Mouse (Mus musculus): Measurements from ENCODE around the gene Trip10. TPM values are rescaled to one million over a fixed set of nuclear protein-coding genes. Genes with fewer than 3 reads are reported as not detected.

The Trip10 gene
- total and polyA plus RNA-seq, 2 experiments: 5.1 to 7.2 TPM

GRCm38 (mm10) chr17:57262901-57263550 lies 13.8 kb downstream of the Trip10 start:
- Histone ChIP-seq H3K36me3 (ENCODE audit: control insufficient read depth, insufficient read depth, low read length) (peaks cover 10% of the 10 kb centered on the region; the same call in 1 of the 2 replicates), H3K4me1 (ENCODE audit: control insufficient read depth, insufficient read depth, low read length) (no peaks in the 10 kb centered on the region), H3K27me3 (ENCODE audit: control insufficient read depth, insufficient read depth, low read length) (no peaks in the 10 kb centered on the region), H3K4me3 (ENCODE audit: insufficient read depth, low read depth, low read length) (no peak overlapping the region), H3K79me2 (ENCODE audit: control insufficient read depth, insufficient read depth, low read length) (no peaks in the 10 kb centered on the region), H3K9ac (ENCODE audit: low read depth, low read length) (no peak overlapping the region), H3K27ac (replicated peaks; ENCODE audit: insufficient read depth, low read depth, low read length) (no peak overlapping the region)
- DNase-seq (ENCODE audit: extremely low read depth, low read depth, low spot score): no peak
- no peak for TF ChIP-seq CTCF (IDR thresholded peaks at IDR 0.05; ENCODE audit: low read depth, low read length)
- TF ChIP-seq POLR2A (IDR thresholded peaks at IDR 0.05; ENCODE audit: extremely low read depth, insufficient read depth, low read length): no peak
- WGBS: 92% methylated on average over 17 of the region's 17 CpGs

GRCm38 (mm10) chr17:57264164-57264563 lies 14.9 kb downstream of the Trip10 start:
- Histone ChIP-seq H3K9ac (ENCODE audit: low read depth, low read length) (no peak overlapping the region), H3K79me2 (ENCODE audit: control insufficient read depth, insufficient read depth, low read length) (no peaks in the 10 kb centered on the region), H3K4me3 (ENCODE audit: insufficient read depth, low read depth, low read length) (no peak overlapping the region), H3K36me3 (ENCODE audit: control insufficient read depth, insufficient read depth, low read length) (peaks cover 7% of the 10 kb centered on the region; the same call in 1 of the 2 replicates), H3K27ac (replicated peaks; ENCODE audit: insufficient read depth, low read depth, low read length) (no peak overlapping the region), H3K27me3 (ENCODE audit: control insufficient read depth, insufficient read depth, low read length) (no peaks in the 10 kb centered on the region), H3K4me1 (ENCODE audit: control insufficient read depth, insufficient read depth, low read length) (no peaks in the 10 kb centered on the region)
- WGBS: 79% methylated on average over 2 of the region's 2 CpGs
- TF ChIP-seq POLR2A (IDR thresholded peaks at IDR 0.05; ENCODE audit: extremely low read depth, insufficient read depth, low read length) (no peak), CTCF (IDR thresholded peaks at IDR 0.05; ENCODE audit: low read depth, low read length) (no peak)
- DNase-seq (ENCODE audit: extremely low read depth, low read depth, low spot score): no peak

- no peaks in the 10 kb centered on the region for H3K27me3 ChIP-seq (ENCODE audit: control insufficient read depth, insufficient read depth, low read length)
- no peaks in the 10 kb centered on the region for H3K4me1 ChIP-seq (ENCODE audit: control insufficient read depth, insufficient read depth, low read length)
- no peak overlapping the region for H3K9ac ChIP-seq (ENCODE audit: low read depth, low read length)
- DNase-seq (ENCODE audit: extremely low read depth, low read depth, low spot score): no peak
- H3K79me2 ChIP-seq (ENCODE audit: control insufficient read depth, insufficient read depth, low read length): no peaks in the 10 kb centered on the region
- 62% methylated on average over 22 of the region's 22 CpGs for WGBS
- no peak for TF ChIP-seq CTCF (IDR thresholded peaks at IDR 0.05; ENCODE audit: low read depth, low read length)
- no peak for TF ChIP-seq POLR2A (IDR thresholded peaks at IDR 0.05; ENCODE audit: extremely low read depth, insufficient read depth, low read length)
- no peak overlapping the region for H3K27ac ChIP-seq (replicated peaks; ENCODE audit: insufficient read depth, low read depth, low read length)
- H3K4me3 ChIP-seq (ENCODE audit: insufficient read depth, low read depth, low read length): no peak overlapping the region
- peaks cover 5% of the 10 kb centered on the region; the same call in 1 of the 2 replicates for H3K36me3 ChIP-seq (ENCODE audit: control insufficient read depth, insufficient read depth, low read length)
These were observed 16.0 kb downstream of the Trip10 start for GRCm38 (mm10) chr17:57264972-57265945.

- no peak overlapping the region for H3K27ac ChIP-seq (replicated peaks; ENCODE audit: insufficient read depth, low read depth, low read length)
- no peak overlapping the region for H3K4me3 ChIP-seq (ENCODE audit: insufficient read depth, low read depth, low read length)
- H3K4me1 ChIP-seq (ENCODE audit: control insufficient read depth, insufficient read depth, low read length): no peaks in the 10 kb centered on the region
- H3K36me3 ChIP-seq (ENCODE audit: control insufficient read depth, insufficient read depth, low read length): peaks cover 4% of the 10 kb centered on the region; the same call in 1 of the 2 replicates
- TF ChIP-seq POLR2A (IDR thresholded peaks at IDR 0.05; ENCODE audit: extremely low read depth, insufficient read depth, low read length): no peak
- no peak for TF ChIP-seq CTCF (IDR thresholded peaks at IDR 0.05; ENCODE audit: low read depth, low read length)
- no peak for DNase-seq (ENCODE audit: extremely low read depth, low read depth, low spot score)
- H3K27me3 ChIP-seq (ENCODE audit: control insufficient read depth, insufficient read depth, low read length): no peaks in the 10 kb centered on the region
- no peak overlapping the region for H3K9ac ChIP-seq (ENCODE audit: low read depth, low read length)
- WGBS: 89% methylated on average over 6 of the region's 6 CpGs
- H3K79me2 ChIP-seq (ENCODE audit: control insufficient read depth, insufficient read depth, low read length): no peaks in the 10 kb centered on the region
These were observed 18.4 kb downstream of the Trip10 start for GRCm38 (mm10) chr17:57267556-57268126.

GRCm38 (mm10) chr17:57271301-57271700 lies 22.0 kb downstream of the Trip10 start:
- Histone ChIP-seq H3K9ac (ENCODE audit: low read depth, low read length) (no peak overlapping the region), H3K27me3 (ENCODE audit: control insufficient read depth, insufficient read depth, low read length) (no peaks in the 10 kb centered on the region), H3K27ac (replicated peaks; ENCODE audit: insufficient read depth, low read depth, low read length) (no peak overlapping the region), H3K79me2 (ENCODE audit: control insufficient read depth, insufficient read depth, low read length) (no peaks in the 10 kb centered on the region), H3K4me3 (ENCODE audit: insufficient read depth, low read depth, low read length) (no peak overlapping the region), H3K4me1 (ENCODE audit: control insufficient read depth, insufficient read depth, low read length) (0 out of 2 replicates have a peak, but pooled peaks cover 4% of the 10 kb centered on the region), H3K36me3 (ENCODE audit: control insufficient read depth, insufficient read depth, low read length) (no peaks in the 10 kb centered on the region)
- no peak for DNase-seq (ENCODE audit: extremely low read depth, low read depth, low spot score)
- 71% methylated on average over 9 of the region's 9 CpGs for WGBS
- no peak for TF ChIP-seq POLR2A (IDR thresholded peaks at IDR 0.05; ENCODE audit: extremely low read depth, insufficient read depth, low read length)
- TF ChIP-seq CTCF (IDR thresholded peaks at IDR 0.05; ENCODE audit: low read depth, low read length): no peak

Data from liver, adult 2 months (tissue).